Mouse (Mus musculus): ENCODE results near the gene Pdss2.

Gene Pdss2

DNA sequence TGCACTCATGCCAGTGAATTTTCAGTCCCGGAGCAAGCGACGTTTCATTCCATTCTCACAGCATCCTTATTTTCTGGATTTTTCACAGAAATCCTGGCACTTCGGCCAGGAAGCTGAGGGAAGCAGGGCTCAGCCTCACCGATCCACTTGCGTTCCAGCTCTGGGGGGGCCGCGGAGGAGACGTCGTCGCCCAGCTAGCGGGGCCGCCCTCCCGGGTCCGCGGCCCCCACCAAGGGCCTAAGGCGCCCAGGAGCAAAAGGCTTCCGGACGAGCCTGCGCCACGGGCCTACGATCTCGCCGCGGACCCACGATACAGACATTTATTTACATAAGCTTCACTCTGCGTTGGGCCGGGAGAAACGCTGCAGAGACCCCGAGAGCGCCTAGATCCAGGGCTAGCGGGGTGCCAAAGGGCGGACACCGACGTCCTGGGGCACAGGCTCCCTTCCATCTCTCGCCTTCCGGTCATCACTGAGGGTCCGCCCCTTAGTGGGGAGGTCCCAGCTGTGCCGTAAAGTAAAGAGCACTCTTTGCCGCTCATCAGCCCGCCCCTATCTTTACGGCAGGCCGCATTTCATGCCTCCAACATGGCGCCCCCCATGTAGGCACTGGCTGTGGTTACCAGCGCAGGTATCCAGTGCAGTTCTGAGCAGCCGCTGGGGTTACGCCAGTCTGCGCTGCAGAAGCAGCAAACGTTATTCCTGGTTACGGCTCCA, at the start of gene Pdss2:
TSS of gene Pdss2 (plus strand) at position 577 of the 716 bp plus-strand sequence.
- DNase-seq (ENCODE audit: low spot score in 2 of 2), result peak; percentile 93

DNA sequence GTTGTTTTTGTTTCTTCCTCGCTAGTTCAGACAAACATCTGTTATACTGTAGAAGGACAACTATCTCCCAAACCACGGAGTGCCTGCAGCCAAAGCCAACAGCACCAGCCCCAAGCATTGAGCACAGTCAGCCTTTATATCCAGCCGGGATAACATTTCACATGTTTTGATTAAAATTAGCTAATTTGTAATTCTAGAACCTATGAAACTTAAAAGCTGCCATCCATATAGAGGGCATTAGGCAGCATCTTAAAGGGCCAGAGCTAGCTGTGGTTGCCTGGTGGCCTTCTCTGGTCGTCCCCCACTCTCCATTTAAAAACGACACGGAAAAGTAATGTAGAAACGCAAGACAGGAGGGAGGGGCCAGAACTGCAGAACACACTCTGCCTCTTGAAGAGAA, 49.2 kb upstream of the Pdss2 start:
- DNase-seq (ENCODE audit: low spot score in 2 of 2), result no peak

DNA sequence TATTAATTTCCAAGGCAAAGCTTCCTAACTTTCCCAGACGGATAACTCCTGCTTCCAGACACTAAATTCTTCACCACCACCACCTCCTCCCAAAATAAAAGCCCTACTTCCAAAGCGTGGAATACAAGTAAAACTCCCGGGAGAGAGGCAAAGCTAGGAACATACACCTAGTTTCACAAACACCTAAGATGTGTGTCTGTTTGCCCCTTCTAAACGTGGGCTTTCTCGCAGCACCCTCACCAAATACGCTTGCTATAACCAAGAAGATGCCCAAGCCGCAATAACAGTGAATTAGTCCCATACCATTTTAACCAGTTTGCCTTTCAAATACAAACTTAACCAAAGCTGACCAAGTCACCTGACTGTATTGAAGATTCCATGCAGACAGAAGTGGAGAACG, 48.7 kb upstream of the Pdss2 start:
- DNase-seq (ENCODE audit: low spot score in 2 of 2), result no peak

DNA sequence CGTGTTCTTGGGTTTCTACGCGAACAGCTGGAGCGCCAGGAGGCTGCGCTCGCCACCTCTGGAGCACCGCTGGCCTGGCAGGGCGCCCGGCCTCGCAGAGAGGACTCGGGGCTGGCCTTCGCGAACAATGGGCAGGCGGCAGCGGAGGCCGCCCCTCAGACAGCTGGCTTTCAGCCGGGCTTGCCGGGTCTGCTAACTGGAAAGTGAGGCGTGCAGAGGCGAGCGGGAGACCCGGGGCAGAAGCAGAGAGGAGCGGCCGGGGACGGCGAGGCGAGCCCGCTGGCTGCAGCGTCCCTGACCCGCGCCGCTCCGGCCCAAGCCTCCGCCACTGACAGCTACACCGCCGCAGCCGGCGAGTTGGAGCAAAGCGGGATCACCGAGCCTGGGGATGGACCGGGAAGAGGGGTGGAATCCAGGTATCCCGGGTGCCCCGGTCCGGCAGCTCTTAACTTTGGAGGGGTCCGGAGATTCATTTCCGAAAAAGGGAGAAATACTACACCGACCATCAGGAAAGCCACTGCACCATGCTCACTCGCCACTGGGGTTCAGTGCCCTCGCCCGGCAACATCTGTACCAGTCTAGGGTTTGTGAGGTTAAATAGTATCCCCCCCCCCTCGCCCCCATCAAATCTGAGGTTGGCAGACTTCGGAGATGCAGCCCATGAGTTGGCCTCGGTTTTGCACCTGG, 48.0 kb upstream of the Pdss2 start:
- peak; percentile 29 to 65 for DNase-seq (ENCODE audit: low spot score in 2 of 2)

DNA sequence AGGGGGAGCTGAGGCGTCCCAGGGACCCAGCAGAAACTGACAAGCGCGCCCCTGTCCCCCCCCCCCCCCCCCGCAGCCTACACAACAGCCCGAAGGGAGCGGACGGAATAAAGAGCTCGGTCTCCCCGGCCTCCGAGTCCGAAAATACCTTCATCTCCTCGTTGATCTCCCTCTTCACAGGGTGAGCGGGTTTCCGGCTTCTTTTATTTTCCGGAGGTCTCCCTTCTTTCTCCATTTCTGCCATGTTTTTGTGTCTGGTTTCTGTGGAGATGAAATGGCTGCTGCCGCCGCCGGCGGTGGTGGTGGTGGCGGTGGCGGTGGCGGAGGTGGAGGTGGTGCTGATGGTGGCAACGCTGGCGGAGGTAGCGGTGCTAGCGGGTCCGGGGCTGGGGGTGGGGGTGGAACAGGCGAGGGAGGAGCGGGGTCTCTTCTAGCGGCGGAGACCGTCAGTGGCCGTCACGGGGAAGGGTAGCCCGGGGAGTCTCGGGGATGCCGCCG, 47.4 kb upstream of the Pdss2 start:
- no peak for DNase-seq (ENCODE audit: low spot score in 2 of 2)

DNA sequence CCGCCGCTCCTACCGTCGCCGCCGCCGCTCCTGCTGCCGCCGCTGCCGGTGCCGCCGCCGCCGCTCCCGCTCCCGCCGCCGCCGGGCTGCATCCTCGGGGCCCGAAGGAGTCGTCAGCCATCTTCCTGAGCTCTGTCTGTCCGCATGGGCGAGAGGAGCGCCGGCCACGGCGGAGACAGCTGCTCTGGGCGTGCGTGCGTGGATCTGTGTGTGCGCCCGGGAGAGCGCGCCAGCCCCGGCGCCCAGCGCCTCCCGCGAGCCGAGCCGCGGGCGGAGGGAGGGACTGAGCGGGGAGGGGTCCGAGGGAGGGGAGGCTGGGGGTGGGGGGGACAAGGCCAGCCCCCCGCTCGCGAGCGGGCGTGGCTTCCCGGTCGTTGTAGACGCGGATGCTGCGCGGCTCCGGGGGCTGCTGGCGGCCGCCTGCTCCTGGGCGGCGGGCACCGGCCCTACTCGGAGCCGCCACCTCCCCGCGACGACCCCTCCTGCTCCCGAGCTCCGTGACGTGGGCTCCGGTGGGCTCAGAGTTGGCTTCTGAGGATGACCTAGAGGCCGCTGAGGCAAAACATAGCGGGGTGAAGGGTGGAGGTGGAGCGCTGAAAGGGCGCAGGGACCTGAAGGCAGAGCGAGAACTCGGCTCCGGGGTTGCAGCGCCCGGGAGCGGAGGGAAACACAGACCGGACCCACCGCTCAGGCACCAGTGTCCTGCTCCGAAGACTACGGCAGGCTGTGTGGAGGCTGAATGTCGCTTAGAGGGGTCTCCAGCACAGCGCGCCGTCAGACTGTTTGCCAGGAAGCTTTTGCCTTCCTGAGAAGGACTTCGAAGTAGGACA, 46.7 kb upstream of the Pdss2 start, which contains the start of the genes Sobp and 9030612E09Rik:
TSS of gene Sobp (minus strand) at position 205 of the 830 bp plus-strand sequence.
TSS of gene 9030612E09Rik (plus strand) at position 379 of the 830 bp plus-strand sequence.
- DNase-seq (ENCODE audit: low spot score in 2 of 2), result peak; percentile 68 to 81

DNA sequence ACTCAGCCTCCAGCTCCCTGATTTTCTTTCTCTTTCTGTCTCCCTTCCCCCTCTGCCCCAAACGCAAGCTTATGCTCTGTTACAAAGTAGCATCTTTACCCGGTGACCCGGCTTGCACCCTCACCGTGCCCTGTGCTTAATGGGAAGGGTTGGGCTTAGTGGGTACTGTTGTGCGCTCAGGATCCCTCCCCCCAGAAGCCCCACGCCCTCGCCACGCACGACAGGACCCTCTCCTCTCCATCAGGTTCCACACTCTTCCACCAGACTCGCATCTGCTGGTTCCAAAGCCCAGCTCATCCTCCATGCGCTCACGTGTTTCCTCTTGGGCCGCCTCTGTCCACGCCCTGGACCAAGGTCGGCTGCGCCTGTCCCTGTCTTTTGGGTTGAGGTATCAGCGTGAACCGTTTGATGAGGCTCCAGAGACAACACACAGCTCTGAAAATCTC, 46.1 kb upstream of the Pdss2 start:
- DNase-seq (ENCODE audit: low spot score in 2 of 2), result peak; percentile 25 to 34

DNA sequence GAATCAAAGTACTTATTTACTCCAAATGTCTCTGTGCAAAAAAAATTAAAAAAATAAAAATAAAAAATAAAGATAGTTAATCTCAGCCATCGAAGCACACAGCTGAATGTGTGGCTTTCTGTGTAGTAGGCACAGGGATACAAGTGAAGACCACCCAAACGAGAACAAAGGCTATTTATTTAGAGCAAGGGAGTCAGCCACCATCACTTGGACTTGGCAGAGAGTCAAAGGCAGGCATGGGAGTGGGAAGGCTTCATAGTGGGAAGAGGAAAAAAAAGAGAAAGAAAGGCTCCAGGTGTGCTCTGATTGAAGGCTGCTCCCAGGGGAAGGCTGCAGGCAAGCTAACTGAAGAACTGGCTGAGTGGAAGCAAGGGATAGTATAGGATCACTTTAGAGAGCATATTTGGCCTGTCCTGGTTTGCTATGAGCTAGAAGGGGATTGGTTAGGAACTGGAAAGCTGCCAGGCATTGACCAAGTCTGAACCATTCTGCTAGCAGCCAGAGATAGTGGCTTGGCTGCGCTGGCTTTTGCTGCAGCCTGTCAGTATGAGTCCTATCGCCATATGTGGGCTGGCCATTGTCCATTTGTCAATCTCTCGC, 40.9 kb upstream of the Pdss2 start:
- no peak for DNase-seq (ENCODE audit: low spot score in 2 of 2)

DNA sequence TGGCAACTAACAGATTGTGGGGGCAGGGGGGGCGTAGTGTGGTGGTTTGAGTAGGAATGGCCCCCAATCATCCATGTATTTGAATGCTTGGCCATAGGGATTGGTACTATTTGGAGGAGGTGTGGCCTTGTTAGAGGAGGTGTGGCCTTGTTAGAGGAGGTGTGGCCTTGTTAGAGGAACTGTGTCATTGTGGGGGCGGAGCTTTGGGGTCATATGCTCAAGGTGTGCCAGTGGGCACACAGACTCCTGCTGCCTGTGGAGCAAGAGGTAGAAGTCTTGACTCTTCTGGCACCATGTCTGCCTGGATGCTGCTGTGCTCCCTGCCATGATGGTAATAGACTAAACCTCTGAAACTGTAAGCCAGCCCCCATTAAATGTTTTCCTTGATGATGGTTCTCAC, 21.1 kb upstream of the Pdss2 start:
- no peak for DNase-seq (ENCODE audit: low spot score in 2 of 2)

DNA sequence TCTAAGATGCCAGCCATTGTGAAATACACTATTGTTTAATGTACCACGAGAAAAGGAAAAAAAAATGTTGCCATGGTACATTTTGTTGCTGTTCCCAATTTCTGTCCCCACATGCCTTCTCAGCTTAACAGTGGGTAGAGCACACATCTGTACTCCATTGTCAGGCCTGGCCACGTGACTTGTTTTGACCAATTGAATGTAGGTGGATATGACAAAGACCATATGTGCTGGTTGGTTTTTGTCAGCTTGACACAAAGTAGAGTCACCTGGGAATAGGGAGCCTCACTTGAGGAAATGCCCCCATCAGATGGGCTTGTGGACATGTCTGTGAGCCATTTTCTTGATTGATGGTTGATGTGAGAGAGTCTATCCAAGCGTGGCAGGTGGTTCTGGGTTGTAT, 17.4 kb upstream of the Pdss2 start:
- no peak for DNase-seq (ENCODE audit: low spot score in 2 of 2)

DNA sequence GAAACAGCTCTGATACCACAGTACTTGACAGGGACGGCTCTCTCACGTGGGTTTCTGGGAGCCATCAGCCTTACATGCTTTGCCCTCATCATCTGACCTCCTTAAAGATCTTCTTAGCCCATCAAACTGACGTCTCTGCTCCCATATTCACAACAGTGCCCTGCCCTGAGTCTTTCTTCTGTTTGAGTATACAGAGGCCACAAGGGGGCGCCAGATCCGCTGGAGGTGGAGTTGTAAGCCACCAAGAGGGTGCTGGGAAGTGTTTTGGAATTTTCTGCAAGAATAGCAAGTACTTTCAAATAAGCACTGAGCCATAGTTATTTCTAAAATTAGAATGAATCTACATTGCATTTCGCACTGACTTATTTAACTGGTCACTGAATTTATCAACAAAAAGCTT, 9.4 kb upstream of the Pdss2 start:
- peak in 1 of 2 experiments; percentile 8 for DNase-seq (ENCODE audit: low spot score in 2 of 2)

DNA sequence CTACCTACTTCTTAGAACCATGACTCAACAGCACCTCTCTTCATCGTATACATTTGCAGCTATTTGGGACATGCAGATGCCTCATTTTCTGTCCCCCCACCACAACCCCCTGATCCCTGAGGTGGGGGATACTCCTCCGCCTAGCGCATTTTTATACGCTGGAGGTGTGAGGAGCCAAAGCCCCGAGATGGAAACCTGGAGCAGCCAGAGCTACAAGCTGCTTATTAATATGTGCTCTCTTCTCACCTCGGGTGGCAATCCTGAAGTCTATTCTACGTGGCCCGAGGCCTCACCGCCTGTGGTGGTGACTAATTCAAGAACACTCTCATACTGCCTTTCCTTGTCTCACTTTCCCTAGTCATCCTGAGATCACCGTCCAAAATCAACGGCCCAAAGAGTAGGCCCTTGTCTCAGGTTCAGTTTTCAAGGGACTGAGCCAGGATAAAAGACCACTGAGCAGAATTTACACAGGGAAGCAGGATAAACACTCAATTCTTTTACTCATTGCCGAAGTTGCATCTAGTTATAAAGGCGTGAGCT, 3.9 kb upstream of the Pdss2 start:
- DNase-seq (ENCODE audit: low spot score in 2 of 2), result no peak

DNA sequence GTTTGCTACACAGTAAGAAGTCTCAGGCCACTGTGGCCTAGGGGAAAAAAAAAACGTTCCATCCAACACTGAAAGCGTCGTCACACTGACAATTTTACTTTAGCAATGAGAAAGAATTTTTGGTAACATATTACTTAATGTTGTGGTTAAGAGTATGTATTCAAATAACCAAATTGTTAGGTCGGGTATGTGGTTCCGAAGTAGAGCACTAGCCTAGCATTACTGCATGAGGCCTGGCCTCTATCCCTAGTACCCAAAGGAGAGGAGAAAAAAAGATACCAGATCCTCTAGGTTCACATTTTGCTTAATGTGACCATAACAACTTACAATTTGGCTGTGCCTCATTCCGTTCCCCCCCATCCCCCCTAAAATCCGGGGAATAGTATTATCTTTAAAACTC, 807 bp upstream of the Pdss2 start:
- DNase-seq (ENCODE audit: low spot score in 2 of 2), result peak in 1 of 2 experiments; percentile 5

DNA sequence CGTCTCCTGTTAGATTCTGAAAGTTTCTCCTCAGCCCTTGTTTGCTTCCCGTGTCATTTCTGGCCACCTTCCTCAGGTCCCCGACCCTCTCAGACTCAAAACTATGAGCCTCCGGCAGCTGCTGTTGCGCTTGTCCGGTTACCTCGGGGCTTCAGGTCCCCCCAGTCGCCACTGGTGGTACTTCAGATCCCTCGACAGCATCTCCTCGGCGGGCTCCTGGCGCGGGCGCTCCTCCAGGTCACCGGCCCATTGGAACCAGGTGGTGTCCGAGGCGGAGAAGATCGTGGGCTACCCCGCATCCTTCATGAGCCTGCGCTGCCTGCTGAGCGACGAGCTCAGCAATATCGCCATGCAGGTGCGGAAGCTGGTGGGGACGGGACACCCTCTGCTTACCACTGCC, 373 bp downstream of the Pdss2 start:
- peak; percentile 28 to 32 for DNase-seq (ENCODE audit: low spot score in 2 of 2)

DNA sequence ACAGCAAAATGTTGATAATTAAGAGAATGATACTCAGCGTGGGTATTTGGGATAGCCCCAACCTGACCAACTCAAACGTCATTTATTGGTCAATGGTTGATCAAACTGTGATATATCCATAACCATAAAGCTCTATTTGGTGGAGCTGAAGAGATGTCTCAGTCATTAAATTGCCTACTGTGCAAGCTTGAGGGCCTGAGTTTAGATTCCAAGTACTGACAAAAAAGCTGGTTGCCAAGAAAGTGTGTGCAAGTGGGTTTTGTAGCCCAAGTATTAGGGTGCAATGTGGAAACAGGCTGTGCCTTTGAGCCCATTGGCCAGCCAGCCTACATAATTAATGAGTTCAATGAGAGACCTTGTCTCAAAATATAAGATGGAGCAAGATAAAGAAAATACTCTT, 2.1 kb downstream of the Pdss2 start:
- DNase-seq (ENCODE audit: low spot score in 2 of 2), result no peak

DNA sequence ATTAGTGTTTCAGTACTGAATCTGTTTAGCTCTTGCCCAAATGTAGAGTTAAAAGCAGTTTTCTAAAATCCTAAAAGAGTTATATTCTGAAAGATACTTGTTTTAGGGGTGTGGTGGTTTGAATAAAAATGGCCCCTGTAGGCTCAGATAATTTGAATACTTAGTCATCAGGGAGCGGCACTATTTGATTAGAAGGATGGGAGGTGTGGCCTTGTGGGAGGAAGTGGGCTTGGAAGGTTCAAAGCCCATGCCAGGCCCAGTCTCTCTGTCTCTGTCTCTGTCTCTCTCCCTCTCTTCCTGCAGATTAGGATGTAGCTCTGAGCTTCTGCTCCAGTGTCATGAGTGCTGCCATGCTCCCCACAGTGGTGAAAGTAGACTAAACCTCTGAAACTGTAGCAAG, 5.1 kb downstream of the Pdss2 start:
- DNase-seq (ENCODE audit: low spot score in 2 of 2), result no peak

DNA sequence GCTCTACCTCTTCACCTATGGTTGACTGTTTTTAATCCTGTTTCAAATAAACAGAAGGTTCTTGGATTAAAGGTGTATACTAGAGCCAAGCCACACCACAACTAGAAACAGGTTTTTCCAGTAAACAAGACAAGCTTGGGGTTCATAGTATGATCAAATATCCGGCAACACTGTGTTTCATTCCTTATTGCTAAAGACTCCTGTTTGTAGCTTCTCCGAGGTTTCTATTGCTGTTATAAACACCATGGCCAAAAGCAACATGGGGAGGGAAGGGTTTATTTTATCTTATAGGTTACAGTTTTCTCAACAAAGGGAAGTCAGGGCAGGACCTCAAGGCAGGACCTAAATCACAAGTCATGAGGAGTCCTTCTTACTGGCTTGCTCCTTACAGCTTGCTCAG, 8.0 kb downstream of the Pdss2 start:
- DNase-seq (ENCODE audit: low spot score in 2 of 2), result no peak

DNA sequence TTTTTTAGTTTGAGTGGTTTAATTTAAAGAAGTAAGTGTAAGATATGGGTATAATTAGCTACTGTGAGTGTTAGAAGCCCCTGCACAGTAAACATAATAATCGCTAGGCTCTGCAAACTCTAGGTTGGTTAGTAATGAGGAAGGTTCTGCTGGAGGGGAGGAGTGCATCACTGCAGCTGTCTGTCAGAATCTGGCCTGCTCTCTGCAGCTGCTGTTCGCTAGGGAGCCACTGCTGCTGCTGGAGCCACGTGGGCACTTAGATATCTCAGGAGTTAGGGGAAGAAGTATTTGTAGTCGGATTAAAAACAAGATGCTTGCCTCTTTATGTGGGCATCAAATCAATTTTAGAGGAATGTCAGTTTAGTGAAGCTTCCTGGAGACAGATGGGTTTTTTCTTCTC, 13.2 kb downstream of the Pdss2 start:
- no peak for DNase-seq (ENCODE audit: low spot score in 2 of 2)

DNA sequence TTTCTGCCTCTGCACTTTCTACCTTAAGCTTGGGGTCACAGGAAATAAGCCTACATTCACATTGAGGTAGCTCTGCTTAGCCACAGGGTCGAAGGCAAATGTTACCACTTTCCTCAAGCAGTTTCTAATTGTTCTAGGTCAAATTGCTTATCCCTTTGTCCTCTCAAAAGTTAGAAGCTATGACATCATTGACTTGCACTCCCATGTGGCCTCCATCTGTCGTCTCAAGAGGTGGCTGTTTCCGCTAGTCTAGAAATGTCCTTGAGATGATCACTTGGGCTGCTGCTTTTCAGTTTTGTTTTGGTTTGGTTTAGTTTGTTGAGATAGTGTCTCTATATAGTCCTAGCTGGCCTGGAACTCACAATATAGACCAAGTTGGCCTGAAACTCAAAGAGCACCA, 13.7 kb downstream of the Pdss2 start:
- DNase-seq (ENCODE audit: low spot score in 2 of 2), result no peak

DNA sequence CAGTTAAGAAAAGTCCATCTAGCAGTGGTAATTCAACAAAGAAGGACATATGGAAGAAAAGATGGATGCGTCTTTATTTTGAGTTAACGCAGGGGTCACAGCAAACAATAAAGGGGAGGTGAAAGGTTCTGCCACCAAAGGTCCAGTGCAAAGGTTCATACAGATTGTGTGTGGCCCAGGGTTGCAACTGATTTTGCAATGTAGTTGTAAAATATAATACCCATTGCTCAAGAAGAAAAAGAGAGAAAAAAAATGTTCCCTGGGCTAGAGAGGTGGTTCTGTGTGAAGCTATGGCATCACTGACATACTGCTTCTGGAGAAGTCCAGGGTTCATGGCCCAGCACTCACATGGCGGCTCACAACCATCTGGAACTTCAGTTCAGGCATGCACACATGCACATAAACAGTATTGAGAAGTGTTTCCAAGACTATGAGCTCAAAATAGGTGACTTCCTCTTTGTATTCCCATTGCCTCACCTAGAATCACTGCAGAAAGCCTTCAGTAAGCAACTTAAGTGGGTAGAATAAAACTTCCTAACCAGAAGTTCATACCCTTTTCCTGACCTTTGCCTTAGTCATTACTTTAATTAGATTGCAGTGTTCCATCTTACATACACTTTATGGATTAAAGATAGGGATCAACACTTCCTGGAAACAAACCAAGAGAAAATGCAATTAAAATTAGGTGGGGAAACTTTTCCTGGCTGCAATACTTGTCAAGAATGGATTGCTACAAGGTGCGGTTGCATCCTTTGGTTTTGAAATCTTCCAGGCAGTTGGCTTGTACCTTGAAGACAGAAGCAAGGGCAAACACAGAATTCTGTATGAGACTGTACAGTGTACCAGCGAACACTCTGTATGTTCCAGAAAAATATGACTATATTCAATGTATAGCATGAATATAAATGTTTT, 14.7 kb downstream of the Pdss2 start:
- no peak for DNase-seq (ENCODE audit: low spot score in 2 of 2)
